Mouse (Mus musculus): ENCODE results near the gene Cyp51. TPM values are rescaled to one million over a fixed set of nuclear protein-coding genes. Genes with fewer than 3 reads are reported as not detected.
A peak's percentile ranks its signal among the peaks of the same experiment; 100 is the strongest.
"Not testable (repeated sequence)": the region's sequence is repeated elsewhere in the genome, so short reads cannot be mapped to it uniquely, and the experiment has no call there.

The Cyp51 gene
- polyA plus RNA-seq (2021), result 42.9 TPM

DNA sequence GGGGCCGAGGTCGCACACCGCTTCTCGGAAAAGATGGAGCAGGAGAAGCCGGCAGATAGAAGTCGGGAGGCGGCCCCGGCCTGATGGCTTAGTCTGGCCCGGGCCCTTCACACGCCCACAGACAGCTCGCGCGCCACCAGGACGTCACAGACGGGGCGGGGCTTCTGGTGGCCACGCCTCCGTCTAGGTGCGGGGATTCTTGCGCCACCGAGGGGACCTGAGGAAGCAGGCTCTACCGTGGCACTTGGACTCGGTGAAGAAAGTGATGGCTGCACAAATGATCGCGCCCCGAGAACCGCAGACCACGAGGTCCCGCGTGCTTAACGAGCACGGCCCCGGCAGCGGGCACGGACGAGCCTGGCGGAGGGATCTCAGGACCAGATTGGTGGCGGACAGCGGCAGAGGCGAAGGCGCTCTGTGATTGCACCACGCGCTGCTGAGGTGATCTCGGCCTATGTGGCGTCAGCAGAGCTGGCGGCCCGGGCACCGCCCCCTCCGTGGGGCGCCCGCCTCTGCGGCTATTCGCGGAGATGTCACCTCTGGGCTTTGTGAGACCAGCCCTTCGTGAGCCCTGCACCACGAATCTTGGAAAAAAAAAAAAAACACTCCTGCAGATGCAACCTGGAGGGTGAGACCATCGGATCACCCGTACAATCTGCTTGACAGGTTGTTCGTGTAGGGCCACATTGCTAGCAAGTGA, at the start of gene Cyp51:
Gene Cyp51, minus strand, starts transcription at position 406 of the 700 bp plus-strand sequence.
- ChIA-PET CTCF (no interaction called here), POLR2A (interaction anchor here (1.0 kb wide), 1 partner anchor 11 kb away, joined by 3 read pairs; no protein-coding TSS in a partner anchor)
- TF ChIP-seq CTCF (IDR thresholded peaks at IDR 0.05), result no peak
- peak; percentile 98 for ATAC-seq
- H3K27me3 ChIP-seq, result no peaks in the 10 kb centered on the region
- peak; percentile 85 for DNase-seq (ENCODE audit: low read depth, low spot score)
- in situ Hi-C loops (cut with MboI; ENCODE audit: low pct_unique_long_range_greater_than_20kb), result loop anchor here (5.0 kb wide), 1 partner anchor 813 kb away; no protein-coding TSS in a partner anchor

DNA sequence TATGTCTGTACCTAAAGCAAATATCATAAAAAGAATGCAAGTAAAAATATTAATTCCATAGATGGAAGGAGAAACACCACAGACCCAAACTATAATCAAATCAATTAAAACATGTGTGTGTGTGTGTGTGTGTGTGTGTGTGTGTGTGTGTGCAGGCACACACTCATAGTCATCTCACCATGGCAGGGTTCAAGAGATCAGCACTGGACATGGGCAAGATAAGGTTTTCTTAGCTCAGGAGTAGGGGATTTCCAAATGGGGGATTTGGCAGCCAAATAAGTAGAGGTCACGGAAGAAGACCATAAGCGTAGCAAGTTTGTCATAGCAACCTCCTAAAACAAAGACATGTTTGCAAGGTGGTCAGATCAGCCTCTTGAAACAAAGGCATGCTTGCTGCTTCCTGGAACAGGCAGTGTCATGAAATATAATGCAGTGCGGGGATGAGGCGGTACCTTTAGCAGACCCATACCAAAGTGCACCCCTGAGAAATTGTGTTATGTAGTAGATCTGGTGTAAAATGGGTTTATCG, 8.1 kb upstream of the Cyp51 start:
- in situ Hi-C loops (cut with MboI; ENCODE audit: low pct_unique_long_range_greater_than_20kb), result loop anchor here (5.0 kb wide), 1 partner anchor 75 kb away; no protein-coding TSS in a partner anchor
- ChIA-PET POLR2A (no interaction called here), CTCF (no interaction called here)
- DNase-seq (ENCODE audit: low read depth, low spot score) (no peak), ATAC-seq (no peak)
- H3K27me3 ChIP-seq, result no peaks in the 10 kb centered on the region
- TF ChIP-seq CTCF (IDR thresholded peaks at IDR 0.05), result no peak

DNA sequence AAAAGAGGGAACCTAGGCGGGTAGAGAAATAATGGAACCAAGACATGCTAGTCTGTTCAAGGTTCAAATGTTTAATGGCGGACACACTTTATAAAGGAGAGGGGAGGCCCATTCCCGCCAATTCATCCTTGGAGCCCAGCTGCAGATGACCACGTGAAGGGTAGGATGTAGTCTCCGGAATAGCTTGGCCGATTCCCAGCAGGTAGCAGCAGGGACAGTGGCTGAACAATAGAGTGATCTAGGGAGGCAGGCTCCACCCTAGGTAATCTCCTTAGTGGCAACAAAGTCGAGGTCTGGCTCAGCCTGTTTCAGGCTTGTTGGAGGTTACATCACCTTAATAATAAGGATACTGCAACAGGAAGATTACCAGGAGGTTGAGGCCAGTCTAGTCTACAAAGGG, 2.5 kb upstream of the Cyp51 start:
- in situ Hi-C loops (cut with MboI; ENCODE audit: low pct_unique_long_range_greater_than_20kb); POLR2A ChIA-PET; ATAC-seq; H3K27me3 ChIP-seq; DNase-seq (ENCODE audit: low read depth, low spot score): not testable (repeated sequence)
- CTCF ChIA-PET, result interaction anchor here (0.7 kb wide), 1 partner anchor 1373 kb away, joined by 3 read pairs; no protein-coding TSS in a partner anchor

- no peaks in the 10 kb centered on the region for H3K27me3 ChIP-seq
- TF ChIP-seq CTCF (IDR thresholded peaks at IDR 0.05), result no peak
- POLR2A ChIA-PET, result interaction anchor here (1.0 kb wide), 1 partner anchor 9 kb away, joined by 3 read pairs; no protein-coding TSS in a partner anchor
- DNase-seq (ENCODE audit: low read depth, low spot score) (no peak), ATAC-seq (no peak)
- in situ Hi-C loops (cut with MboI; ENCODE audit: low pct_unique_long_range_greater_than_20kb), result no loop called here
- CTCF ChIA-PET, result no interaction called here
These were observed 1.2 kb upstream of the Cyp51 start for GRCm38 (mm10) chr5:4105651-4106186.

- POLR2A ChIA-PET, result no interaction called here
- DNase-seq (ENCODE audit: low read depth, low spot score), result no peak
- CTCF ChIA-PET, result no interaction called here
- no peak for TF ChIP-seq CTCF (IDR thresholded peaks at IDR 0.05)
- peak; percentile 32 for ATAC-seq
- H3K27me3 ChIP-seq, result no peaks in the 10 kb centered on the region
- in situ Hi-C loops (cut with MboI; ENCODE audit: low pct_unique_long_range_greater_than_20kb), result loop anchor here (5.0 kb wide), 1 partner anchor 814 kb away; no protein-coding TSS in a partner anchor
These were observed 763 bp downstream of the Cyp51 start for GRCm38 (mm10) chr5:4103626-4104340.

- in situ Hi-C loops (cut with MboI; ENCODE audit: low pct_unique_long_range_greater_than_20kb), result loop anchor here (5.0 kb wide), 1 partner anchor 816 kb away; no protein-coding TSS in a partner anchor
- CTCF ChIA-PET, result interaction anchor here (0.8 to 1.5 kb wide), 3 partner anchors 9 to 29 kb away, joined by 3 to 9 read pairs (median 4); no protein-coding TSS in a partner anchor
- ATAC-seq, result no peak
- POLR2A ChIA-PET, result no interaction called here
- no peak for DNase-seq (ENCODE audit: low read depth, low spot score)
- no peaks in the 10 kb centered on the region for H3K27me3 ChIP-seq
- TF ChIP-seq CTCF (IDR thresholded peaks at IDR 0.05), result peak; percentile 58
These were observed 2.8 kb downstream of the Cyp51 start for GRCm38 (mm10) chr5:4101770-4102169.

DNA sequence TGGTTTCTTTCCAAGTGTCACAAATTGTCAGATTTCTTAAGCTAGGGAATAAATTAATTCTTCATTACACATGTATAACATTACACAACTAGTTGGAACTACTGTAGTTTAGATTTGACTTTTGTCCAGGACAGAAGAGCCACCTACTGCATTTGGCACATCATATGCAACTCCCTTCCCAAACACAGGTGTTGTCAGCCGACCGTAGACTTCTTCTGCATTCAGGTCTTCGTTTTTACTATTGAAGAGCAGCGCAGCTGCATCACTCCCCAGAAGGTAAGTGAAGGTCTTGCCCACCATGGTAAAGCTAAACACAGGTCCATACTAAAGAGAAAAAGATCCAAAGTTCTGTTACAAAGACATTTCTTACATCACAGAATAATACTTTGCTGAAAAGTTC, 3.5 kb downstream of the Cyp51 start:
- in situ Hi-C loops (cut with MboI; ENCODE audit: low pct_unique_long_range_greater_than_20kb), result loop anchor here (5.0 kb wide), 1 partner anchor 816 kb away; no protein-coding TSS in a partner anchor
- TF ChIP-seq CTCF (IDR thresholded peaks at IDR 0.05), result no peak
- POLR2A ChIA-PET, result no interaction called here

DNA sequence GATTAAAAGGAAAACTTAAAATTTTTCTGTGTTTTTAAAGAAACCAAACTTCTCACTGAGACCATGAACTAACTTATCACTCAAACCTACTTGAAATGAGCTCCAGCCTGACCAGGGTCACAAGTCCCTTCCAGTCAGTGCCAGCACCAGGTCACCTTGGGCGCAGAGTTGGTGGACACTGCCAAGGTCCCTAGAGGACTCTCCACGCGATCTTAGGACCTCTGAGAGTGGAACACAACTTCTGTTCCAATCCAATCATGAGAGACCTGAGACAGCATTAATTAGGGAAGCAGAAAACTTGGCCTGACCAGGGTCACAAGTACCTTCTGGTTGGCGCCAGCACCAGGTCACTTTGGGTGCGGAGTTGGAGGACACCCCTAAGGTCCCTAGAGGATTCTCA, 10.1 kb downstream of the Cyp51 start:
- POLR2A ChIA-PET, result no interaction called here
- no peak for TF ChIP-seq CTCF (IDR thresholded peaks at IDR 0.05)
- in situ Hi-C loops (cut with MboI; ENCODE audit: low pct_unique_long_range_greater_than_20kb), result no loop called here
- ATAC-seq, result no peak
- no peaks in the 10 kb centered on the region for H3K27me3 ChIP-seq
- no peak for DNase-seq (ENCODE audit: low read depth, low spot score)
- CTCF ChIA-PET, result no interaction called here

More for the DNA sequence above, 3.5 kb downstream of the Cyp51 start:
- ATAC-seq, result no peak
- CTCF ChIA-PET, result interaction anchor here (0.8 to 1.9 kb wide), 4 partner anchors 8 to 28 kb away, joined by 3 to 9 read pairs (median 4); no protein-coding TSS in a partner anchor
- no peaks in the 10 kb centered on the region for H3K27me3 ChIP-seq
- no peak for DNase-seq (ENCODE audit: low read depth, low spot score)

DNA sequence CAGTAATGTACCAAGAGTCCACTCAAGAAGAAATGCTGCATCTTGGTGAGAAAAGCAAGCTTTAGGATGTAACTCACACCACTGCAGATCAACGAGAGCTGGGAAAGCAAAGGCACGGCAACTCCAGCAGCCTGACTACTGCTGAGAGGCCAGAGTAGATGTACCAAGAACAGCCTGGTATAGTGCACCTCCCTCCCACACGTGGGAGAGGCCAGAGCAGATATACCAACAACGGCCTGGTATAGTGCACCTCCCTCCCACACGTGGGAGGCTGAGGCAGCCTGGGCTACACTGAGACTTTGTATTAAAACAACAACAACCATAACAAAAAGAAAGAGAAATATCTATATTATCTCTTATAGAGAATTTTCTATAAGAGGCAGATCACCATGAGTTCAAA, 16.4 kb downstream of the Cyp51 start:
- ChIA-PET POLR2A (no interaction called here), CTCF (interaction anchor here (1.9 kb wide), 1 partner anchor 14 kb away, joined by 9 read pairs; no protein-coding TSS in a partner anchor)
- DNase-seq (ENCODE audit: low read depth, low spot score) (no peak), ATAC-seq (no peak)
- no peak for TF ChIP-seq CTCF (IDR thresholded peaks at IDR 0.05)
- in situ Hi-C loops (cut with MboI; ENCODE audit: low pct_unique_long_range_greater_than_20kb), result no loop called here
- H3K27me3 ChIP-seq, result no peaks in the 10 kb centered on the region

- in situ Hi-C loops (cut with MboI; ENCODE audit: low pct_unique_long_range_greater_than_20kb), result no loop called here
- no peaks in the 10 kb centered on the region for H3K27me3 ChIP-seq
- ATAC-seq, result no peak
- ChIA-PET POLR2A (interaction anchor here (0.6 kb wide), 1 partner anchor 37 kb away, joined by 5 read pairs; no protein-coding TSS in a partner anchor), CTCF (interaction anchor here (0.7 to 1.6 kb wide), 3 partner anchors 10 to 92 kb away, joined by 3 to 4 read pairs (median 4); no protein-coding TSS in a partner anchor)
- DNase-seq (ENCODE audit: low read depth, low spot score), result no peak
- TF ChIP-seq CTCF (IDR thresholded peaks at IDR 0.05), result no peak
These were observed 18.2 kb downstream of the Cyp51 start for GRCm38 (mm10) chr5:4086309-4086708.
